Mouse (Mus musculus): ENCODE measurements at regions not wholly inside any gene's neighbourhood (a gene's known extent, or its start where the extent isn't known, plus 50 kb on each side); places are given as distances from the start of the nearest gene placed in this dataset.

GRCm38 (mm10) chr1:144307854-144308285, 58.8 kb upstream of the Rgs1 start:
- ATAC-seq (replicated peaks; ENCODE audit: extremely low read depth, insufficient read depth, low FRiP score): no peak
- Histone ChIP-seq H3K9ac (ENCODE audit: low read length) (no peak overlapping the region), H3K4me1 (ENCODE audit: control insufficient read depth, insufficient read depth, low read length) (peaks cover 8% of the 10 kb centered on the region; the same call in 1 of the 2 replicates), H3K36me3 (ENCODE audit: control insufficient read depth, insufficient read depth) (no peaks in the 10 kb centered on the region), H3K27me3 (ENCODE audit: control insufficient read depth, insufficient read depth, low read length) (no peaks in the 10 kb centered on the region), H3K27ac (ENCODE audit: low read length) (no peak overlapping the region), H3K9me3 (replicated peaks; ENCODE audit: control insufficient read depth, low read length) (no peaks in the 10 kb centered on the region), H3K4me2 (ENCODE audit: low read depth, low read length) (no peak overlapping the region), H3K4me3 (ENCODE audit: low read length) (no peak overlapping the region)
- 78% methylated on average over 2 of the region's 2 CpGs for WGBS

GRCm38 (mm10) chr1:144307017-144307853, 58.2 kb upstream of the Rgs1 start:
- H3K9ac ChIP-seq (ENCODE audit: low read length): no peak overlapping the region
- peaks cover 8% of the 10 kb centered on the region; the same call in 1 of the 2 replicates for H3K4me1 ChIP-seq (ENCODE audit: control insufficient read depth, insufficient read depth, low read length)
- H3K4me3 ChIP-seq (ENCODE audit: low read length): no peak overlapping the region
- no peak overlapping the region for H3K27ac ChIP-seq (ENCODE audit: low read length)
- H3K27me3 ChIP-seq (ENCODE audit: control insufficient read depth, insufficient read depth, low read length): no peaks in the 10 kb centered on the region
- WGBS: 84% methylated on average over 7 of the region's 7 CpGs
- H3K9me3 ChIP-seq (replicated peaks; ENCODE audit: control insufficient read depth, low read length): no peaks in the 10 kb centered on the region
- no peaks in the 10 kb centered on the region for H3K36me3 ChIP-seq (ENCODE audit: control insufficient read depth, insufficient read depth)
- ATAC-seq (replicated peaks; ENCODE audit: extremely low read depth, insufficient read depth, low FRiP score): no peak
- H3K4me2 ChIP-seq (ENCODE audit: low read depth, low read length): no peak overlapping the region

GRCm38 (mm10) chr1:144306284-144306683, 57.2 kb upstream of the Rgs1 start:
- H3K9ac ChIP-seq (ENCODE audit: low read length): no peak overlapping the region
- no peak overlapping the region for H3K27ac ChIP-seq (ENCODE audit: low read length)
- 30% methylated on average over 2 of the region's 2 CpGs for WGBS
- no peaks in the 10 kb centered on the region for H3K9me3 ChIP-seq (replicated peaks; ENCODE audit: control insufficient read depth, low read length)
- no peaks in the 10 kb centered on the region for H3K27me3 ChIP-seq (ENCODE audit: control insufficient read depth, insufficient read depth, low read length)
- peaks cover 8% of the 10 kb centered on the region; the same call in 1 of the 2 replicates for H3K4me1 ChIP-seq (ENCODE audit: control insufficient read depth, insufficient read depth, low read length)
- no peak overlapping the region for H3K4me3 ChIP-seq (ENCODE audit: low read length)
- H3K4me2 ChIP-seq (ENCODE audit: low read depth, low read length): no peak overlapping the region
- H3K36me3 ChIP-seq (ENCODE audit: control insufficient read depth, insufficient read depth): no peaks in the 10 kb centered on the region
- peak; percentile 55; the same call in 1 of the 2 replicates for ATAC-seq (replicated peaks; ENCODE audit: extremely low read depth, insufficient read depth, low FRiP score)

GRCm38 (mm10) chr1:144300670-144301069, 51.6 kb upstream of the Rgs1 start:
- no peaks in the 10 kb centered on the region for H3K4me1 ChIP-seq (ENCODE audit: control insufficient read depth, insufficient read depth, low read length)
- 88% methylated on average over 2 of the region's 2 CpGs for WGBS
- H3K9me3 ChIP-seq (replicated peaks; ENCODE audit: control insufficient read depth, low read length): no peaks in the 10 kb centered on the region
- H3K4me3 ChIP-seq (ENCODE audit: low read length): no peak overlapping the region
- no peaks in the 10 kb centered on the region for H3K27me3 ChIP-seq (ENCODE audit: control insufficient read depth, insufficient read depth, low read length)
- H3K36me3 ChIP-seq (ENCODE audit: control insufficient read depth, insufficient read depth): no peaks in the 10 kb centered on the region
- ATAC-seq (replicated peaks; ENCODE audit: extremely low read depth, insufficient read depth, low FRiP score): no peak
- no peak overlapping the region for H3K9ac ChIP-seq (ENCODE audit: low read length)
- no peak overlapping the region for H3K4me2 ChIP-seq (ENCODE audit: low read depth, low read length)
- H3K27ac ChIP-seq (ENCODE audit: low read length): no peak overlapping the region

All from heart, embryonic 16.5 days (tissue).